Mouse (Mus musculus) retina, postnatal 1 day (tissue): ENCODE data around the gene Parp6.

Experiments
- DNase-seq: peaks from one replicate; pipeline ENCODE4 v3.0.0-alpha.2; 2012

The Parp6 gene

GRCm38 (mm10) chr9:59656635-59657617 lies 39.8 kb downstream of the Parp6 start:
- DNase-seq, result peak; percentile 95

GRCm38 (mm10) chr9:59658146-59658545 lies 41.1 kb downstream of the Parp6 start:
- no peak for DNase-seq

- DNase-seq, result peak; percentile 93
Observed at GRCm38 (mm10) chr9:59659036-59660026, 42.2 kb downstream of the Parp6 start.

- peak; percentile 88 for DNase-seq
Observed at GRCm38 (mm10) chr9:59660421-59660820, 43.3 kb downstream of the Parp6 start.

GRCm38 (mm10) chr9:59661298-59661975 lies 44.4 kb downstream of the Parp6 start:
- no peak for DNase-seq

- no peak for DNase-seq
Observed at GRCm38 (mm10) chr9:59663226-59663625, 46.1 kb downstream of the Parp6 start.

- DNase-seq, result no peak
Observed at GRCm38 (mm10) chr9:59663957-59664356, 46.9 kb downstream of the Parp6 start.

- DNase-seq, result no peak
Observed at GRCm38 (mm10) chr9:59664664-59665256, 47.7 kb downstream of the Parp6 start.

- no peak for DNase-seq
Observed at GRCm38 (mm10) chr9:59666016-59666415, 48.9 kb downstream of the Parp6 start.

- DNase-seq, result no peak
Observed at GRCm38 (mm10) chr9:59666813-59667212, 49.7 kb downstream of the Parp6 start.

- no peak for DNase-seq
Observed at GRCm38 (mm10) chr9:59667250-59667649, 50.2 kb downstream of the Parp6 start.

- no peak for DNase-seq
Observed at GRCm38 (mm10) chr9:59667904-59668303, 50.8 kb downstream of the Parp6 start.

- DNase-seq, result no peak
Observed at GRCm38 (mm10) chr9:59668473-59668872, 51.4 kb downstream of the Parp6 start.

- DNase-seq, result peak; percentile 57
Observed at GRCm38 (mm10) chr9:59669172-59669571, 52.1 kb downstream of the Parp6 start.

- no peak for DNase-seq
Observed at GRCm38 (mm10) chr9:59672195-59672894, 55.3 kb downstream of the Parp6 start.

- DNase-seq, result no peak
Observed at GRCm38 (mm10) chr9:59673427-59673826, 56.3 kb downstream of the Parp6 start.

- DNase-seq, result no peak
Observed at GRCm38 (mm10) chr9:59675598-59675997, 58.5 kb downstream of the Parp6 start.

GRCm38 (mm10) chr9:59678313-59678712 lies 61.2 kb downstream of the Parp6 start:
- peak; percentile 75 for DNase-seq

- DNase-seq, result peak; percentile 86
Observed at GRCm38 (mm10) chr9:59679678-59680533, 62.8 kb downstream of the Parp6 start, which contains the start of gene Gramd2. Gramd2 (plus strand) TSS chr9:59680144.

GRCm38 (mm10) chr9:59680534-59680875 lies 63.4 kb downstream of the Parp6 start:
- no peak for DNase-seq

- DNase-seq, result no peak
Observed at GRCm38 (mm10) chr9:59684020-59684419, 66.9 kb downstream of the Parp6 start.
